Mouse (Mus musculus): ENCODE data around the gene Sdha. TPM values are rescaled to one million over a fixed set of nuclear protein-coding genes. Genes with fewer than 3 reads are reported as not detected.
A peak's percentile ranks its signal among the peaks of the same experiment; 100 is the strongest.

Sdha gene
- total RNA-seq, 2 experiments from 2014 or later = 347 to 354 TPM

DNA sequence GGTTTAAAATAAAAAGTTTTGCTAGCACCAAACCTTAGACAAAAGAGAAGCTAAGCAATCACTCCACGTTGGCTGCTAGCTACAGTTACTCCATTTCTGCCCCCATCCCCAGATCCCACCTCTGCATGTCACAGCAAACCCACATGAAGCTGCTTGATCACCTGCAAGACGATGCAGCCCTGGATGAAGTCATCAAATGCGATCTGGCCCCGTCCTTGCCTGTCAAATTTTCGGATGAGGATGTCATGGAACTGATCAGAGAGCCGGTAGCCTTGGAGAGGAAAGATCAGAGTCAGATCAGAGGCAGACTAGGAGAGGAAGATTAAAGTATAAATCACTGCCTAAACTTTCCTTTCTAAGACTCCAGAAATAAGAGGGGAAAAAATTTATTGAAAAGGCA lies 44.7 kb downstream of the Sdha start:
- no peak for DNase-seq (ENCODE audit: low spot score in 2 of 2)

DNA sequence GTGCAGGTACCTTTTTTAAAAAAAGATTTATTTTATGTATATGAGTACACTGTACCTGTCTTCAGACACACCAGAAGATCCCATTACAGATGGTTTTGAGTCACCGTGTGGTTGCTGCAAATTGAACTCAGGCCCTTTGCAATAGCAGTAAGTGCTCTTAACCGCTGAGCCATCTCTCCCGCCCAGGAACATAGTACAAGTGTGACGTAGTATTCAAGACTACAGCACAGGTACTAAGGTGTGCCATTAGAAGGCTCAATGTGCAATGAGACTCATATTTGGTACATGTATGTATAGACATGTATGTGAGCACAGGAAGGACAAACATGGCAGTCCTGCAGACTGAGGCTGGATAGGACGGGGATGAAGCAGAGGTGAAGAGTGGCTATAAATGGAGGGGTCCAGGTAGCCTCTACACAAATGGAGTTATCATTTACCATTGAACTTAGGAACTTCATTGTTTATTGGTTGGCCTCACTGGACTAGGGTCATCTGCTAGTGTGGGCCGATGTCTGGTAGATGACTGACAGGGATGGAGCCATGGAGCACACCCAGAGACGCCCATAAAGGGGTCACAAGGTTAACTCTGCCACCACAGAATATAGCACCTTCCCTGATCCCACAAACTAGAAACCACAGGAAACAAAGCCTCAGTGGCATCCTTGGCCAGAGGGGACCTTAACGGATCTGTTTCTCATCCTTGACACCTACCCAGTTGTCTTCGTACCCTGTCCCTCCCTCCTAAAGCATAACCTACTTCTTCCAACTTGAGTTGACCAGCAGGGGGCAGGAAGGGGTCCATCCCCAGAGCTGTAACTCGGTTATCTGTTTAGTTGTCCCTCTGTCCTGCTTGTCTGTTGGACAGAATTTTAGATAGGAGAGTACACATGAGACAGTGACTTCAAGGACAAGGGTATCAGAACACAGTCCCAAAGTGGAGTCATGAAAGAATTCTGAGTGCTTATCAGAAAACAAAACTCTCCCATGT lies 47.7 kb downstream of the Sdha start:
- no peak for DNase-seq (ENCODE audit: low spot score in 2 of 2)

DNA sequence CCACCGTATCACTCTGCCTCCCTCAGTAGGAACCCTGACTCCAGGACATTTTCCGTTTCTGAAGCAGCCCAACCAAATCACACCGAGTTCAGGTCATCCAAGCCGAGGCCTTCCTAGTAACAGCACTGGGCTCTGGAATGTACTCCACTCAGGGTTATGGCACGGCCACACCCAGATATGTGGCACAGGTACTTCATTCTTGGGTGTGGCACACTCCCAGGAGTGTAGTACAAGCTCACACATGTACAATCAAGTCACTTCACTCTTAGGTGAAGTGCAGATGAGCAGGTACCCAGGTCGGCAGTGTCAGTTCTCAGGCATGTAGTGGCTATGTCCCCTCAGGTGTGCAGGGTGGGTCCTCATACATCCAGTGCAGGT lies 48.5 kb downstream of the Sdha start:
- DNase-seq (ENCODE audit: low spot score in 2 of 2) = no peak

DNA sequence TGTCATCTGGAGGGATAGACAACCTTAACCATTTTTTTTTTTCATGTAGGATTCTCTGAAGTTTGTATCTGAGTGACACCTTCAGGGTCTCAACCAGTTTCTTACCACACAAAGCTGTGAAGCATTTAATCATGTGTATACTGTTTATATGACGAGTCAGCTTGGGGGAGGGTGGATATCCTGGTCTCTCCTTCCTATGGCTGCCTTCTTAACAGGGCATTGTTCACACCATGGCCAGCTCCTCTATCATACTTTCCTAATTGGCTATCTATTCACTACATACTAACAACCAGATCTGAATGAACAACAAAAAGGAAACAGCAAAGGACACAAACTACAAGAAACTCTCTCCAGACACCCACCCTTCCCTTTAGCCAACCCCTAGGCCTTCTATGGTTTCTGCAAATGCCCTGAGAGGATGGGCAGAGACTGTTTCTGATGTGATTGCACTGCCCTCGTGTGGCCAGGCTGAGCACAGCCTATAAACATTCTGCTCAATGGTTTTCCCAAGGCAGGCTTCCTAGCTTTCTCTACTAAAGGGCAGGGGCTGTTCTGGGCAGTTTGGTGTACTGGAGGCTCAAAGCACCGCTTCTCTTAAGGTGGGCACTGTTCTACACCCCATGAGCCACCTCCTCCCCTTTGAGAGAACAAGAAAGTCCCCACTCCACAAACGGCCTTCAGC lies 49.0 kb downstream of the Sdha start:
- peak; percentile 61 to 87 for DNase-seq (ENCODE audit: low spot score in 2 of 2)

DNA sequence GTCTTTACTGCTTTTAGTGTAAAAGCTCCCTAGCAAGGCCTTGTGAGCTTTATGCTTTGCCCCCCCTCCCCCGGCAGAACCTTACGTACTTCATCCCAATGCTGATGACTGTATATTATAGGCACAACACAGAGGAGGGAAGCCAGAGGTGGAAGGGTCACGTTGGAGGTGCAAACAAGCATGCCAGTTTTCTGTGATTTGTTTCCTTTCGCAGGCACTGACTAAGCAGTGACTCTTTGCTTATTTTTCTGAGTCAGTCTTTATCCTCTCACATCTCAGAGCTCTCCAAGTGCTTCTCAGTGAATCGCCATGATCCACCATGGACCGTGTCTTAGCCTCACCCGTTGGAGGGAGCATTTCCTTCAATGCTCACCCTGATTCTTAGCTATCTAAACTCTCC lies 53.7 kb downstream of the Sdha start:
- no peak for DNase-seq (ENCODE audit: low spot score in 2 of 2)

DNA sequence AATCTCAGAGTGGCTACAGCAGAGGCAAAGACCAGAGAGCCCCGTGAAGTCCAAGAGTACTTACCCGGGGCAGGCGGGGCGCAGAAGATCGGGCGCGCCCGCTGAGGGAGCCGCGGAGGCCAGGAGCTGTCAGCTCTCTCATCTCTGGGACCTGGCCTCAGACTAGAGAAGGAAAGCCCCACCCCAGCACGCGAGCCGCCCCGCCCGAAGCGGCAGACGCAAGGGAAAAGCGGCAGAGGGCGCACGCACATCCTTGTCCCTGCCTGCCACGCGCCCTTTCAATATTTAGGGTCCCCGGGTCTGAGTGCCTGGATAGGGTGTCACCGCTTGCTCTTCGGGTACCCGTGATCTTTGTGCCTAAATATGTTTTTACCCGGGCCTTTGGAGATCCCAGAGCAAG lies 57.9 kb downstream of the Sdha start, which contains the start of gene Ahrr:
TSS of gene Ahrr (minus strand) at position 165 of the 400 bp plus-strand sequence.
- peak in 1 of 2 experiments; percentile 34 for DNase-seq (ENCODE audit: low spot score in 2 of 2)

DNA sequence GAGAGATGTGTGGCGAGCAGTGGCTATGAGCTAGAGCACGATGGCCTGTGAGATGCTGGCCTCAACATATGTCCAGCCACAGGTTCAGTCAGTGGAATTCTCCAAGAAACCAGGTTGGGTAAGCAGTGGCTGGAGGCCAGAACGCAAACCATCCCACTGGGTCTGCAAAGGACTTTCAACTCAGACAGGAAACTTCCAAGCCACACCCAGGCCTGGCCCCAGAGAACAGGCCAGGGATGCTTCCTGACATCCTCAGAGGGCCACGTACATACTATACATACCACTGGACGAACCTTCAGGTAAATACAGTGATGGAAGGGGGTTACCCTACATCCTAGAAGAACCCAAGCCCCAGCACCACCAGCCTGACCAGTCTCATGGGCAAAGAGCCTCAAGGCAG lies 60.4 kb downstream of the Sdha start:
- no peak for DNase-seq (ENCODE audit: low spot score in 2 of 2)

DNA sequence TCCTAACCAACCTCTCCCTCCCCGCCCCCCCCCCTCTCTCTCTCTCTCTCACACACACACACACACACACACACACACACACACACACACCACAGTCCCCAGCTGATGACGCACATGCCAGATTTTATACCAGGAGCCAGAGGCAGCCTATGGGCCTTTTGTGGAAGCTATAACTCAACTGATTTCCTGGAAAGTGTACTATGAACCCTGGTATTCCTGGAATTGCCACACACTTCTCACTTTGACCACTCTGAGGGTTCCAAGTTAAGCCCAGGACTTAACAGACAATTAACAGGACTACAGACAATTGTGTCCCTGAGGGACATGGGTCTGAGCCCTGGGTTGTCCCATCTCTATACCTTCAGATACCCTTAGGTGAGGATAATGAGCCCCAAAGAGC lies 67.8 kb downstream of the Sdha start:
- no peak for DNase-seq (ENCODE audit: low spot score in 2 of 2)

DNA sequence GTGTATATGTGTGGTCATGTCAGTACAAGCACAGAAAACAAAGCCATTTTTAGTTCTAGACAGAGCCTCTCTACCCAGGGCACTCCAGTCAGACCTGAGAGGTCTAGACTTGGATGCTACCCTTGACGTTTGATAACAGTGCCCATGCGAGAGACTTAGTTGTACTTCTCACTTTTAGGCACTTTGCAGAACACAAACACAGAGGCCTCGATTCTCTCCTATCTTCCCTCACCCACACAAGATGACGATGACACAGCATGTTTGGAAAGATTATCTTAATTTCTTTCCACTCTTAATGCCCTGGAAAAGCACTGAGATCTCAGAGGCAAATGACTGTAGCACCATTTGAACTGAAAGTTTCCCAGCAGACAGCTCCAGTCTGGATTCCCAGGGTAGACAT lies 74.4 kb downstream of the Sdha start:
- DNase-seq (ENCODE audit: low spot score in 2 of 2) = no peak

Other genes starting within 250 kb of the Sdha start
- gene Slc9a3, start 228.8 kb downstream of the Sdha start, total RNA-seq (2021) = 1 to 10 TPM in 1 of 2 experiments, under 1 TPM in 1; 0.77 to 1.3 TPM
- 10 to 100 TPM; 63.6 to 70.9 TPM for gene Exoc3, start 141.5 kb downstream of the Sdha start, total RNA-seq (2021)
- gene Ahrr, start 57.9 kb downstream of the Sdha start, total RNA-seq (2021) = under 1 TPM; 0.50 to 0.58 TPM
- 10 to 100 TPM; 68.7 to 70.7 TPM for gene Pdcd6, start 32.7 kb downstream of the Sdha start, total RNA-seq (2021)
- 10 to 100 TPM; 85.6 to 85.8 TPM for gene Ccdc127, start within 50 bp of the Sdha start, total RNA-seq (2021)
- gene Lrrc14b, start 13.7 kb upstream of the Sdha start, total RNA-seq (2021) = not detected
- gene Zfp72, start 40.6 kb upstream of the Sdha start, total RNA-seq (2021) = 1 to 10 TPM; 5.0 to 5.1 TPM
- gene Ftl1-ps1, start 49.4 kb upstream of the Sdha start, total RNA-seq (2021) = 100 to 1,000 TPM; 173 to 201 TPM
- gene Zfp825, start 143.7 kb upstream of the Sdha start, total RNA-seq (2021) = 1 to 10 TPM; 6.6 to 7.1 TPM

Data from layer of hippocampus, adult 18-20 months (tissue).